Mouse (Mus musculus): ENCODE measurements around the gene Gm27029.
A peak's percentile ranks its signal among the peaks of the same experiment; 100 is the strongest.
"Not testable (repeated sequence)": the region's sequence is repeated elsewhere in the genome, so short reads cannot be mapped to it uniquely, and the experiment has no call there.

Gene Gm27029

GRCm38 (mm10) chr11:101420148-101420547 is 4.4 kb downstream of the Gm27029 start:
- DNase-seq (ENCODE audit: low spot score in 2 of 2) = no peak

DNA sequence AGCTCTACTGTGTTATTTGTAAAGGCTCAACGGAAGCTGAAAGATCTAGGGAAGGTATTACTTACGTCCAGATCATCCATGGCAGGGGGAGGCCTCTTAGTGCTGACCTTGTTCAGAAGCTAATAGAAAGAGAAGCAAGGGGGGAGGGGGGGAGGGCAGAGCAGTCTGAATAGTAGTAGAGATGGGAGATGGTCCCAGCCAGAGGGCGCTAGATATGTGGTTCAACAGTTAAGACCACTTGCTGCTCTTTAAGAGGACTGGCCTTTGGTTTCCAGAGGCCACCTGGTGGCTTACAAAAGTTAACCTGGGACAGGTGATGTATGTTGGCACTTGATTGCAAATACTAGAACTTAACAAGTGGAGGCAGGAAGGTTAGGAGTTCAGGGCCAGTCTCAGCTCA is 5.0 kb downstream of the Gm27029 start:
- no peak for DNase-seq (ENCODE audit: low spot score in 2 of 2)

GRCm38 (mm10) chr11:101418991-101419390 is 5.6 kb downstream of the Gm27029 start:
- DNase-seq (ENCODE audit: low spot score in 2 of 2) = peak; percentile 47 to 69

DNA sequence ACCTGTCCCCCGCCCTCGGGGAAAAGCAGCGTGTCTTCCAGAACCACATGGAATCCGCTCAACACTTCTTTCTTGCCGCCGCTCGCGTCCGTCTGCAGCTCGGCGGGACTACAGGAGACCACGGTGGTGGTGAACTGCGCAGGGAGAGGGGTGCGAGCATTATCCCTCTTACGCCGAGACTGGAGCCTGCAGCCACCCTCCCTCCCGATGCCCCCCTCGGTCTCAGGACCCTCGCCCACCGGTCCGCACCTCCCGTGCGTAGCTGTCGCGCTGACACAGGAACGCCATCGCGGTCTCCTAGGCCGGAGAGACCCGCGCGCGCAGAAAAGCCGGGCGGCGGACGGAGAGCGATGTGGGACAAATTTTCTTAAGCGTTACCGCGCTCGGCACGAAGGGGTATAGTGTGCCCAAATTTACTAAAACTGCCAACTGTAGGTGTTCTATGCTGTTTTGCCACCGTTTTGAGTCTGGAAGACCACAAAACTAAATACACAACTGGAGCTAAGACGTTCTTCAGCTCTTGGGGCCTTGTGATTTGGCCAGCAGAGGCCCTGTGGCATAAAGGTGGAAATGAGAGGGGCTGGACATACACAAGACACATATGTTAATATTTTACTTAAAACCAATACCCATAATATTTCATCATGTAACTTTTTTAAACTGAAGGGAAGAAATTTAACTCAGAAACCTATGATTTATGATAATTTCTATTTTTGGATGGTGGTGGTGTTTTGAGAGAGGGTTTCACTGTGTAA is 7.3 kb downstream of the Gm27029 start, which contains the start of gene Aarsd1:
TSS of gene Aarsd1 (minus strand) at position 515 of the 755 bp plus-strand sequence.
- peak; percentile 54 to 88 for DNase-seq (ENCODE audit: low spot score in 2 of 2)

GRCm38 (mm10) chr11:101416433-101417100 is 8.0 kb downstream of the Gm27029 start:
- no peak for DNase-seq (ENCODE audit: low spot score in 2 of 2)

GRCm38 (mm10) chr11:101415306-101415705 is 9.3 kb downstream of the Gm27029 start:
- no peak for DNase-seq (ENCODE audit: low spot score in 2 of 2)

DNA sequence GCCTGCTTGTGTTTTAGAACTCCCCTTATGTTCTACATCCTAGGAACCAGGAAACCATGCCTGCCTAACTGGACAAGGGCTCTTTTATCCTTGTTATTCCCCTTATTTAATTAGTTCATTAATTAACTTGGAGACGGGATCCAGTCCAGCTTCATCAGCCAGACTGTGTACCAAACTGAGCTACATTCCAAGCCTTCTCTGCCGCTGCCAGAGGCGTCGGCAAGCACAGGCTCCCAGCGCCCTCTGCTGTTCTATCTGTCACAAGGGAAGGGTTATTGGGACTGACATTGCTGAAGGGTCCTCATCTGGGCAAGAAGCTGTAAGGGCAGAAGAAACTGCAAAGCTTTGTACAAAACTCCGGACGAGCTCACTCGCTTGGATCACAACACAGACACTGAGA is 29.5 kb downstream of the Gm27029 start:
- DNase-seq (ENCODE audit: low spot score in 2 of 2) = peak in 1 of 2 experiments; percentile 76

GRCm38 (mm10) chr11:101381817-101382216 is 42.8 kb downstream of the Gm27029 start:
- DNase-seq (ENCODE audit: low spot score in 2 of 2) = no peak

- no peak for DNase-seq (ENCODE audit: low spot score in 2 of 2)
Measured at GRCm38 (mm10) chr11:101378926-101379325, 45.7 kb downstream of the Gm27029 start.

- not testable (repeated sequence) for DNase-seq (ENCODE audit: low spot score in 2 of 2)
Measured at GRCm38 (mm10) chr11:101378196-101378595, 46.4 kb downstream of the Gm27029 start.

DNA sequence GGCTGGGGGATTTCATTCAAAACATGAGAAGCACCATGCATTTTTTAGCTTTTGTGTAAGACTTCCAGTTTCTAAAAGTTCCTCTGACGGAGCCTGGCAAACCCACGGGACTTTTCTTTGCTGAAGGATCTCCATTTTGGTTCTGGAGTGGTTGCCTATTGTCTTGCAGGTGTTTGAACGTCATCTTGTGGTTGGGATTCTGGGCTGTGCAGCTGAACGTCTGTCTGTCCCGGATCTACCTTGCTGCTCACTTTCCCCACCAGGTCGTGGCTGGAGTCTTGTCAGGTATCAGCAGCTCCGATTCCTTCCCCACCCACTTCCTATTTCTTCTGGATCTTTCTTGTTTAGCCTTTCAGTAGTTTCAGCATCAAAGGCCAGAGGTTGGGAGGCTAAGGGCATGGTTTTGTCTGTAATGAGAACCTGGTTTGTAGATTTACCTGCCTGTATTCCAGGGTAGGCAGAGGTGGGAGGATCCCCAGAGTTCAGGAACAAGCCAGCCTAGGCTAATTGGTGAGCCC is 50.1 kb downstream of the Gm27029 start:
- DNase-seq (ENCODE audit: low spot score in 2 of 2) = no peak

DNA sequence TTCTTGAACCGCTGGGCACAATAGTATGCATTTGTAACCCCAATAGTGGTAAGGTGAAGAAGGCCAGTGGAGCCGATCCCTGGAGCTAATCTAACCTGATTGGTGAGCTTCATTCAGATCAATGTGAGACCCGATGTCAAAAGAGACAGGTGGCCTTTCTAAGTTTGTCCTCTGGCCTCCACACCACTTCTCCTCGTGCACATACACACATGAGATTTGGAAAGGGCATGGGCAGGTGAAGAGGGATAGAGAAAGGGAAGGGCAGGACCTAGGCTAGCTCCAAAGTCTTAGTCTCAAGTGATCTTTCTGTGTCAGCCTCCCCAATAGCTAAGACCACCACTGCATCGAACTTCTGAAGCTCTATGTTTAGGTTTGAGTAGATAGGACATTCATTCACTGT is 54.5 kb downstream of the Gm27029 start:
- no peak for DNase-seq (ENCODE audit: low spot score in 2 of 2)

DNA sequence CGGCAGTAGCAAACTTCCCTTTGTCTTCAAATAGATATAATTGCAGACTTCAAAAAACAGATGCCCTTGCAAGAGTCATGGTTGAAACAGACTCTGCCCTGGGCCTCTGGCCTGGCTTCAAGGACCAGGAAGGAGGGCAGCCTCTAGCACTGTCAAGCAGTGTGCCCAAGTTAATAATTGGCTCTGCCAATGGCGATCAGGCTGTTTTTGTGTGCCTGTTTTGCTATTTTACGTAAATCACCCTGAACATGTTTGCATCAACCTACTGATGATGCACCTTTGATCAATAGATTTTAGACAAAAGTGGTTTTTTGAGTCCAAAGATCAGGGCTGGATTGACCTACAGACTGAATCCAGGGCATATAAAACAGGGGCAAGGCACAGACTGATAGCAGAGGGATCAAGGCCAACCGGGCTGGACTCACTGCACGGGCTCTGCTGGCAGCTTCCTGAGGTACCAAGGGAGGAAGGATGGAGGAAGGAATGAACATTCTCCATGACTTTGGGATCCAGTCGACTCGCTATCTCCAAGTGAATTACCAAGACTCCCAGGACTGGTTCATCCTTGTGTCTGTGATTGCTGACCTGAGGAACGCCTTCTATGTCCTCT is 57.2 kb downstream of the Gm27029 start, which contains the start of gene G6pc:
TSS of gene G6pc (plus strand) at position 236 of the 610 bp plus-strand sequence.
- no peak for DNase-seq (ENCODE audit: low spot score in 2 of 2)

GRCm38 (mm10) chr11:101364531-101364931 is 60.1 kb downstream of the Gm27029 start:
- DNase-seq (ENCODE audit: low spot score in 2 of 2) = no peak

- no peak for DNase-seq (ENCODE audit: low spot score in 2 of 2)
Measured at GRCm38 (mm10) chr11:101360651-101361113, 63.9 kb downstream of the Gm27029 start.

- DNase-seq (ENCODE audit: low spot score in 2 of 2) = no peak
Measured at GRCm38 (mm10) chr11:101359776-101360175, 64.8 kb downstream of the Gm27029 start.

- no peak for DNase-seq (ENCODE audit: low spot score in 2 of 2)
Measured at GRCm38 (mm10) chr11:101357505-101358182, 67.0 kb downstream of the Gm27029 start.
